Mouse (Mus musculus): ENCODE data around the gene Dock8. TPM values are rescaled to one million over a fixed set of nuclear protein-coding genes. Genes with fewer than 3 reads are reported as not detected.

The Dock8 gene
- total and polyA plus RNA-seq, 2 experiments: 8.9 to 9.7 TPM

DNA sequence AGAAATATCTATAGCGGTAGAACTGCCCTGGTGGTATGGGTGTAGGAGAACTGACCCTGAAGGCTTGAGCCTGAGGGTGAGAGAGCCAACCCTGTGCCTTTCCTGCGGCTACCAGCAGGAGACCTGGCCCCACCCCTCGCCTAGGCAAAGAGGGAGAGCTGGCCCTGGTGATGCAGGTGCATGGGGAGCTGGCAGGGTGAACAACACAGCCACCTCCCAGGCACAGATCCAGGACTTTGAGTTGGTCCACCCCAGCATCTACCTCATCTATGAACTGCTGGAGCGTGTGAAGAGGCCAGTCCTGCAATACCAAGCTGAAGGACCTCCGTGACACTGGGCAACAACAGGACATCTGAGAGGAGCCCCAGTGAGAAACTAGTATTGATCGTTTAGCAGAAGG lies 5.8 kb upstream of the Dock8 start:
- no peak overlapping the region for H3K9ac ChIP-seq (ENCODE audit: low read depth, low read length)
- 78% methylated on average over 6 of the region's 6 CpGs for WGBS
- no peaks in the 10 kb centered on the region for H3K79me2 ChIP-seq (ENCODE audit: control insufficient read depth, insufficient read depth, low read length)
- H3K36me3 ChIP-seq (ENCODE audit: control insufficient read depth, insufficient read depth, low read length): no peaks in the 10 kb centered on the region
- no peaks in the 10 kb centered on the region for H3K27me3 ChIP-seq (ENCODE audit: control insufficient read depth, insufficient read depth, low read length)
- no peak overlapping the region for H3K27ac ChIP-seq (replicated peaks; ENCODE audit: insufficient read depth, low read depth, low read length)
- H3K4me1 ChIP-seq (ENCODE audit: control insufficient read depth, insufficient read depth, low read length): no peaks in the 10 kb centered on the region
- DNase-seq (ENCODE audit: extremely low read depth, low read depth, low spot score): no peak
- no peak for TF ChIP-seq POLR2A (IDR thresholded peaks at IDR 0.05; ENCODE audit: extremely low read depth, insufficient read depth, low read length)
- TF ChIP-seq CTCF (IDR thresholded peaks at IDR 0.05; ENCODE audit: low read depth, low read length): no peak
- no peak overlapping the region for H3K4me3 ChIP-seq (ENCODE audit: insufficient read depth, low read depth, low read length)

DNA sequence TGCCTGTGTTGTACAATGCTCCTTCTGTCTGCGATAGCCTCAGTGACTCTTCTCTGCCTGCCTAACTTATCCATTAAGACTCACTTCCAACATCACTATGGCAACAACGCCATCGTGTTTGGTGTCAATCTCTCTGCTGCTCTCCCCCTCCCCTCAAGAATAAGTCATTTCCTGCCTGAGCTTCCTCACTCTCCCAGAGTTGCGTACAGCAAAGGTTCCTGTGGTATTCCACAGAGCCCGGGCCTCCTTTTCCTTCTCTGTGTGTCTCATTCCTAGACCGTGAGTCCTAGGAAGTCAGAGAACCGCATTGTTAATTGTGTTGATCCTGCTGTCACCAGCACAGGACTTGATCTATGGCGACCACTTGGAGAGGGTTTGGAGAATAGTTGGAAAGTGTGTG lies 4.4 kb upstream of the Dock8 start:
- Histone ChIP-seq H3K4me1 (ENCODE audit: control insufficient read depth, insufficient read depth, low read length) (no peaks in the 10 kb centered on the region), H3K9ac (ENCODE audit: low read depth, low read length) (no peak overlapping the region), H3K4me3 (ENCODE audit: insufficient read depth, low read depth, low read length) (no peak overlapping the region), H3K27ac (replicated peaks; ENCODE audit: insufficient read depth, low read depth, low read length) (no peak overlapping the region), H3K36me3 (ENCODE audit: control insufficient read depth, insufficient read depth, low read length) (no peaks in the 10 kb centered on the region), H3K27me3 (ENCODE audit: control insufficient read depth, insufficient read depth, low read length) (no peaks in the 10 kb centered on the region), H3K79me2 (ENCODE audit: control insufficient read depth, insufficient read depth, low read length) (no peaks in the 10 kb centered on the region)
- TF ChIP-seq POLR2A (IDR thresholded peaks at IDR 0.05; ENCODE audit: extremely low read depth, insufficient read depth, low read length) (no peak), CTCF (IDR thresholded peaks at IDR 0.05; ENCODE audit: low read depth, low read length) (no peak)
- no peak for DNase-seq (ENCODE audit: extremely low read depth, low read depth, low spot score)
- WGBS: 49% methylated on average over 8 of the region's 8 CpGs

DNA sequence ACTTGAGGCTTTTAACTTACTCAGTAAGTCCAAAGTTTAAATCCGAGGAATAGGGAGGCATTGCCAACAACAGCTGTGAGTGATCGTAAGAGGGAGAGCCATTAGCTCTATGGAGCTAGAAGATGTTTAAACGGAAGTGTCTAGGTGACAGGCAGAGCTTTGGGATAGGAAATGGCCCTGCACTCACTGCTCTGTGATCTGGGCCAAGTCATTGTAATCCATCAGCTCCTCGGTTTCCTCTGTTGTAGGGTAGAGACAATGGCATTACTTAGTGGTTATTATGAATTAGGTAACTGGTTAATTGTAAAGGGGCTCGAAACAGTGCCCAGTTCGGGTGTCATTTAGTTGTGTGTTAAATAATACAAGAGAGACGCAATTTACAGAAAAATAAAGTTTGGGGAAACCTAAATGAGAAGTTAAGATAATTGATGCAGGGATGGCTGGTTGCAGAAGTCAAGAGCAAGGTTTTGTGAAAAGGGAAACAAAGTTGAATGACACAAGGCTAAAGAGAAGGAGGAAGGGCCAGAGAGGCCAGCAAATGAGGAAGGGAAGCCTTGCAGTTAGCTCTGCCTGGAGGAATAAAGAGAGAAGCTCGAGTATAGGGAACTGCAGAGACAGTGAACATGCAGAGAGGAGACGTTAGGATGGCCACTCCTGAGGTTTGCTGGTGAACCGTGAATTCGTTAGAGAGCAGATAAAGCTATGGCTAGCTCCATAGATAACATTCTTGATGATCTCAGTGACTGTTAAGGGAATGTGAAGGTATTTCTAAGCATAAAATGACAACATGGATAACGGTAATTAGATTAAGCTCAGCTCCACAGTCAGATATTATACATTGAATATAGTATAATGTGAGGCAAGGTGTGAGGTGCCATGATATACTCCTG lies 2.3 kb upstream of the Dock8 start:
- TF ChIP-seq POLR2A (IDR thresholded peaks at IDR 0.05; ENCODE audit: extremely low read depth, insufficient read depth, low read length) (no peak), CTCF (IDR thresholded peaks at IDR 0.05; ENCODE audit: low read depth, low read length) (no peak)
- no peaks in the 10 kb centered on the region for H3K36me3 ChIP-seq (ENCODE audit: control insufficient read depth, insufficient read depth, low read length)
- DNase-seq (ENCODE audit: extremely low read depth, low read depth, low spot score): peak; percentile 42
- H3K79me2 ChIP-seq (ENCODE audit: control insufficient read depth, insufficient read depth, low read length): no peaks in the 10 kb centered on the region; the same call in 1 of the 2 replicates
- H3K27ac ChIP-seq (replicated peaks; ENCODE audit: insufficient read depth, low read depth, low read length): no peak overlapping the region
- WGBS: 77% methylated on average over 12 of the region's 12 CpGs
- H3K27me3 ChIP-seq (ENCODE audit: control insufficient read depth, insufficient read depth, low read length): no peaks in the 10 kb centered on the region
- H3K4me3 ChIP-seq (ENCODE audit: insufficient read depth, low read depth, low read length): no peak overlapping the region
- no peaks in the 10 kb centered on the region for H3K4me1 ChIP-seq (ENCODE audit: control insufficient read depth, insufficient read depth, low read length)
- H3K9ac ChIP-seq (ENCODE audit: low read depth, low read length): no peak overlapping the region

DNA sequence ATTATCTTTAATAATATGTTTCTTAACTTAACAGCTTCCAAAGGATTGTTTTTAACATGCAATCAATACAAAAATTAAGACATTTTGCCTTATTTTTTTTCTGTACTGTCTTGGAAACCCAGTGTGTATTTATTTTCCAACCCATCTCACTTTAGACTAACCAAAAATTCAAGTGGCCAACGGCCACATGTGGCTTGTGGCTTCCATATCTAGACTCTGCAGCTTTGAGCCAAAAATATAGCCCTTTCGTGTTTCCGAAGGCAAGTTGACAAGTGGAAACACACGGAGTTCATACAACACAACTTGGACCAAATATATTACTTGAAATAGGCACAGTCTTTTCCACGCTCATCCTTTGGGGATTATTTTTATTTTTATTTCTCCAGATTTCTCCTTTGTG lies 773 bp upstream of the Dock8 start:
- H3K9ac ChIP-seq (ENCODE audit: low read depth, low read length): no peak overlapping the region
- H3K4me3 ChIP-seq (ENCODE audit: insufficient read depth, low read depth, low read length): no peak overlapping the region
- DNase-seq (ENCODE audit: extremely low read depth, low read depth, low spot score): no peak
- 70% methylated on average over 5 of the region's 5 CpGs for WGBS
- H3K4me1 ChIP-seq (ENCODE audit: control insufficient read depth, insufficient read depth, low read length): no peaks in the 10 kb centered on the region; the same call in 1 of the 2 replicates
- no peaks in the 10 kb centered on the region; the same call in 1 of the 2 replicates for H3K79me2 ChIP-seq (ENCODE audit: control insufficient read depth, insufficient read depth, low read length)
- no peak overlapping the region for H3K27ac ChIP-seq (replicated peaks; ENCODE audit: insufficient read depth, low read depth, low read length)
- no peaks in the 10 kb centered on the region for H3K36me3 ChIP-seq (ENCODE audit: control insufficient read depth, insufficient read depth, low read length)
- TF ChIP-seq CTCF (IDR thresholded peaks at IDR 0.05; ENCODE audit: low read depth, low read length): no peak
- TF ChIP-seq POLR2A (IDR thresholded peaks at IDR 0.05; ENCODE audit: extremely low read depth, insufficient read depth, low read length): no peak
- no peaks in the 10 kb centered on the region for H3K27me3 ChIP-seq (ENCODE audit: control insufficient read depth, insufficient read depth, low read length)

DNA sequence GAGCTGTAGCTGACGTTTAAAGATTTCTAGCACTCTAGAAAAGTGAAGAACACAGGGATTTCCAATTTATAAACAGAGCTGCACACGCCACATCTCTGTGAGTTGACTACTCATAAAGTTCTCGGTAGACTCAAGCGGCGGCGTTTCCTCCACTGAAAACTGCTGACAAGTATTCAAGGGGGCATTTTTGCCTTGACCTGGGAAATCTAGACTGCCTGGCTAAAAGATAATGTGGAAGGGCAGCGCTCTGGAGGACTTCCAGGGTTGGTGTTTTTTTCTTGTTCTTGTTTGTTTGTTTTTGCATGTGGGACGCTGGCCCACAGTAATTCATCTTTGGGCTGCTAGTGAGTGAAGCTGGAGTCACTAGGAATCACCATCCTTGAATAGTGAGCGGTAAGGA lies 819 bp downstream of the Dock8 start:
- 38% methylated on average over 9 of the region's 9 CpGs for WGBS
- Histone ChIP-seq H3K9ac (ENCODE audit: low read depth, low read length) (no peak overlapping the region; the same call in 1 of the 2 replicates), H3K4me3 (ENCODE audit: insufficient read depth, low read depth, low read length) (peak overlapping the region; percentile 6), H3K4me1 (ENCODE audit: control insufficient read depth, insufficient read depth, low read length) (no peaks in the 10 kb centered on the region; the same call in 1 of the 2 replicates), H3K36me3 (ENCODE audit: control insufficient read depth, insufficient read depth, low read length) (no peaks in the 10 kb centered on the region), H3K79me2 (ENCODE audit: control insufficient read depth, insufficient read depth, low read length) (peaks cover 2% of the 10 kb centered on the region; the same call in 1 of the 2 replicates), H3K27ac (replicated peaks; ENCODE audit: insufficient read depth, low read depth, low read length) (peak overlapping the region; percentile 26; the same call in 1 of the 2 replicates), H3K27me3 (ENCODE audit: control insufficient read depth, insufficient read depth, low read length) (no peaks in the 10 kb centered on the region)
- no peak for TF ChIP-seq POLR2A (IDR thresholded peaks at IDR 0.05; ENCODE audit: extremely low read depth, insufficient read depth, low read length)
- no peak for TF ChIP-seq CTCF (IDR thresholded peaks at IDR 0.05; ENCODE audit: low read depth, low read length)
- DNase-seq (ENCODE audit: extremely low read depth, low read depth, low spot score): peak; percentile 33

DNA sequence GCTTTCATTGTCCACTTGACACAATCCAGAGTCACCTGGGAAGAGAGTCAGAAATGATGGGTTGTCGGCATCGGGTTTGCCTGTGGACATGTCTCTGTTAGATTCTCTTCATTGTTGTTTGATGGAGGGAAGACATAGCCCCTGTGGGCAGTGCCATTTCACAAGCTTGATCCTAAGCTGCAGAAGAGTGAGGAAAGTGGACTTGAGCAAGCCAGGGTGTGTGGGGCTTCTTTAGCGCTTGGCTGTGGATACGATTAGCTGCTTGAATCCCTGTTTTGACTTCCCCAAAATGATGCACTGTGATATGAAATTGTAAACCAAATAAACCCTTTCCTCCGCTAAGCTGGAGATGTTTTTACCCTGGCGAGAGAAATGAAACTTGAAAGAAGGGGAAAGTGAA lies 2.7 kb downstream of the Dock8 start:
- Histone ChIP-seq H3K36me3 (ENCODE audit: control insufficient read depth, insufficient read depth, low read length) (no peaks in the 10 kb centered on the region), H3K4me1 (ENCODE audit: control insufficient read depth, insufficient read depth, low read length) (no peaks in the 10 kb centered on the region; the same call in 1 of the 2 replicates), H3K4me3 (ENCODE audit: insufficient read depth, low read depth, low read length) (no peak overlapping the region; the same call in 1 of the 2 replicates), H3K27ac (replicated peaks; ENCODE audit: insufficient read depth, low read depth, low read length) (no peak overlapping the region; the same call in 1 of the 2 replicates), H3K79me2 (ENCODE audit: control insufficient read depth, insufficient read depth, low read length) (peaks cover 2% of the 10 kb centered on the region; the same call in 1 of the 2 replicates), H3K9ac (ENCODE audit: low read depth, low read length) (no peak overlapping the region), H3K27me3 (ENCODE audit: control insufficient read depth, insufficient read depth, low read length) (no peaks in the 10 kb centered on the region)
- WGBS: 87% methylated on average over 6 of the region's 6 CpGs
- TF ChIP-seq CTCF (IDR thresholded peaks at IDR 0.05; ENCODE audit: low read depth, low read length) (no peak), POLR2A (IDR thresholded peaks at IDR 0.05; ENCODE audit: extremely low read depth, insufficient read depth, low read length) (no peak)
- DNase-seq (ENCODE audit: extremely low read depth, low read depth, low spot score): peak; percentile 20

Data from liver, adult 2 months (tissue).